Mouse (Mus musculus) testis, postnatal 10 days (tissue): Measurements from ENCODE around the gene Col4a4.

ENCODE experiments used
- DNase-seq: peaks from one replicate; pipeline ENCODE4 v3.0.0; 2021; ENCODE audit warnings: low spot score

Gene Col4a4

GRCm38 (mm10) chr1:82586713-82587399 lies at the start of gene Col4a4, which contains the start of gene Col4a3:
TSS of gene Col4a4 (minus strand) at chr1:82586849.
TSS of gene Col4a3 (plus strand) at chr1:82586921.
- peak; percentile 79 for DNase-seq

- DNase-seq, result no peak
These were observed 49.7 kb upstream of the Col4a4 start for GRCm38 (mm10) chr1:82636321-82636720.

DNA sequence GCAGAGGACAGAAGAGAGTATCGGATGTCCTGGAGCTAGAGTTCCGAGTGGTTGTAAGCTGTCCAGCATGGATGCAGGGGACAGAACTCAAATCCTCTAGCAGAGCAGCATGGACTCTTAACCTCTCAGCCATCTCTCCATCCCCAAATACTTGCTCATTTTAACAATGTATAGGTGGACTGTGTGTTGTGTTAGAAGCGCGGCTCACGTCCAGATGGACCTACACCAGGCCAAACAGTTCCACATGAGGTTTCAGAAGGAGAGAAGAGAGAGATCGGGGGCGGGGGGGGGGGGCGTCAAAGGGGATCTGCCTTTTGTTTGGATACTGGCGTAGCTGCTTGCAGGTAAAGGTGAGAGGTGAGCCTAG lies 48.6 kb upstream of the Col4a4 start:
- DNase-seq, result no peak

- DNase-seq, result peak; percentile 80
These were observed 48.0 kb upstream of the Col4a4 start for GRCm38 (mm10) chr1:82634545-82635253.

DNA sequence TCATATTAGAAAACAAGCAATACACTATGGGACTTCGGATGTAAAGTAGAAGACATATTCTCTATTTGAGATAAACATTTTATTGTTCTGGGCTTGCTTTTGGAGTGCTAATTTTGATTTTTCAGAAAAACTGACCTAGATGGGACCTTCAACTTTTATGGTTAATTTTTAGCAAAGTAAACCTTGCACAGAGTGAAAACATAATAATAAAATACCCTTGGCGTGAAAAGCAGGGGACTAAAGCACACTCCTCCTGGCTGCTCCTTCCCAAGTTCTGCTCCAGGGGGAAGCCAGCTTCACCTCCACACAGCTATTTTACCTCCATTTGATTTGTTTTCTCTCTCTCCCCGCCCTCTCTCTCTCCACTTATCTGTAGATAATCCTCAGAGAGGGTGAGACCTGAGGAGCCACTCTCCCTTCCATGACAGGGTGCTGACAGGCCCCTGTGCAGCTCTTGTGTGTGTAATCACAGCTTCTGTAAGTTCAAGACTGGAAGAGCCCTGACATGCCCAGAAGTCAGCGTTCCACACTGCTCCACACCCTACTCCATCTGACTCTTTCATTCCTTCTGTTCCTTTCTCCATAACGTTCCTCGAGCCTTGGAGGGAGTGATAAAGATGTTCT lies 44.6 kb upstream of the Col4a4 start:
- no peak for DNase-seq

GRCm38 (mm10) chr1:82629495-82629894 lies 42.8 kb upstream of the Col4a4 start:
- DNase-seq, result no peak

DNA sequence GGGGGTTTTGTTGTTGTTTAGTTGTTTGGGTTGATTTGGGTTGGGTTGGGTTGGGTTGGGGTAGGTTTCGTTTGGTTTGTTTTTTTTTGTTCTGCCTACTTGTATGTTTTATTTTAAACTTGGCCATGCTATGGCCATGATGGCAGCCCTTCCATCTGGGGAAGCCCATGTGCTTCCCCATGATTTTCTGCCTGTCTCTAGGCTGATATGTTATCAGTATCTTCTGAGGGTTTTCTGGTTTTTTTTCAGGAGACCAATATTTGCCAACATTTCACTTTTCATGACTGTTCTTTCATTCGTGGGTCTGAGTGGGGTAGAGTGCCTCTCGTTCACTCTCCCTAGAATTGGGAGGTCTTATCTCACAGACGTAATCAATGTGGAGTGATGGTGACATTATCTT lies 41.0 kb upstream of the Col4a4 start:
- DNase-seq, result no peak

DNA sequence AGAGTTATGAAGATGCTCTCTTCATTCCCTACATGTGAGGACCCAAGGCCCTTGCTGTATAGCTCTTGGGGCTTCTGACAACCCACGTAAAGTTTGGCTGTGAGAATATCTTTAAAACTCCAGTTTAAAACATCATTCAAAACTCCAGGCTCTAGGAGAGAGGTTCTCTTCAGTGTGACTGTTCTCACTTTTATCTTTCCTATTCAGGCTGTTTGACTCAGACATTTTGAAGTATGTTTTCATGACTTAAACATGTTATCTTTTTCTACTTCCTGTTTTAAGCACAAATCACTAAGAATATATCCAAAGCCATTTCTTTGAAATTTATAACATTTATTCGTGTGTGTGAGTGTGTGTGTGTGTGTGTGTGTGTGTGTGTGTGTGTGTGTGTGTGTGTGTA lies 38.8 kb upstream of the Col4a4 start:
- DNase-seq, result no peak

DNA sequence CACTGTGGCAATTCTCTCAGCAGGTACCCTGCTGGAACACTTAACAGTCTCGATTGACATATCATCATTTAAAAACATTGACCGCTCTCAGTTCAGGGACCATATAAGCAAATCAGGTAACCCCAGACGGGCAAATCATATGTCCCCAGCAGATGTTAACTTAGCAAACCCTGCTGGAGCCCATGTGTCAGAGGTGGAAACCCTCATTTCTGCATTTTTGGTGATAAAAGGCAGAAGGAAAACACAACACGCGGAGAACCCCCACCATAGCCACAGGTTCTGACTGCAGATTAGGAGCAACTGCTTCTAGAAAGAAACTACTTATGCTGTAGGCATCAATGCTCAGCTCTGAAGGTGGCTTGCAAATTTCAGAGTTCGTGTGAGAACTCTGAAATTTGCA lies 38.3 kb upstream of the Col4a4 start:
- DNase-seq, result no peak

DNA sequence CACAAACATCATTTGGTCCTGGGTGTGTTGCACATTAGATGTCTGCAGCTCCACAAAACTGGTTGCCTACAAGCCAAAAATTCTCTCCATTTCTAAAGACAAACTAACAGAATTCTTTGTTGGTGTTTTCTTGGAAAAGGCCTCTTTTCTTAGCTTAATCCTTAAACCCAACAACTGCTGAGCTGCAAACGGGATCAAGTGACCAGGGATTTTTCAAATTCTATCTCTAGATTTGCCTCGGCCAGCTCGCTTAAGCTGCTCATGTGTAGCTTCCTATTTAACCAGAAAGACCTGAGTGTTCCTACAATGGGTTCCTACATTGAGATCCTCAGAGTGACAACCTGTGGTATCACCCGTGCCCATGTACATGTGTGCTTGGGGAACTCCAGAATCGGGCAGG lies 33.3 kb upstream of the Col4a4 start:
- no peak for DNase-seq

DNA sequence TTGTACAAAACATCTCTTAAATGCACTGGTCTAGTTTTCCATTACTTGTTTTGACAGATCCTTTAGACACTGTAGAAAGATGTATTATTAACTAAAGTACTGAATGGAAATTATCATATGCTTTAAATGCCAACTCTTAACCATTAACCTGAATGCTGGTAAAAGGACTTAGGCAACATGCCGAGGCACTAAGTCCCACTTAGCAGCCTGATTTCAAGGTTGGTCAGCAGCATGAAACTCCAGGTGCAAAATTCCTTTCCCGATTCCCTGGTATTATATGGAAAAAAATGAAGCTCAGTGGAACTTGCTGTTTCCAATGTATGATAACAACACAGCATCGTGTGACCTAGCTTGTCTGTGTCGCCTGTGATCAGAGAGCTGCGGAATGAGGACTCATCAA lies 31.9 kb upstream of the Col4a4 start:
- DNase-seq, result no peak

- DNase-seq, result no peak
These were observed 31.4 kb upstream of the Col4a4 start for GRCm38 (mm10) chr1:82618001-82618400.

- no peak for DNase-seq
These were observed 25.5 kb upstream of the Col4a4 start for GRCm38 (mm10) chr1:82612061-82612660.

GRCm38 (mm10) chr1:82608646-82609262 lies 22.1 kb upstream of the Col4a4 start:
- no peak for DNase-seq

GRCm38 (mm10) chr1:82605856-82606255 lies 19.2 kb upstream of the Col4a4 start:
- DNase-seq, result no peak

DNA sequence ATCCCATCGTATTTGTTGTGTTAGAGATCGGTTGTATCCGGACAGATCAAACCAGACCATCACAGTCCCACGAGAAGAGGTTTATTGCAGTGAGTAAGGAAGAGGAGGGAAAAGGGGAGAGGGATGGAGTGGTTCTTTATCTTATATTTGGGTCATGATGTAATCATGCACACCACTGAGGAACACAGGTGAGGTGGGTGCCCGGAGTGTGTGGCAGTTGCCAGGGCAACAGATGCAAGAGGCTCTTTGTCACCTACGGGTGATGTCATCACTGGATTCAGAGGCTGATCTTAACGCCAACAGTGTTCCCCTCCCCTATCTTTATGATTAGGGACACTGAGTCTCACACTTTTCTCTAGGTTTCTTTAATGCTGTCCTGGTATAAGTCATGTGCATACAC lies 18.7 kb upstream of the Col4a4 start:
- no peak for DNase-seq

DNA sequence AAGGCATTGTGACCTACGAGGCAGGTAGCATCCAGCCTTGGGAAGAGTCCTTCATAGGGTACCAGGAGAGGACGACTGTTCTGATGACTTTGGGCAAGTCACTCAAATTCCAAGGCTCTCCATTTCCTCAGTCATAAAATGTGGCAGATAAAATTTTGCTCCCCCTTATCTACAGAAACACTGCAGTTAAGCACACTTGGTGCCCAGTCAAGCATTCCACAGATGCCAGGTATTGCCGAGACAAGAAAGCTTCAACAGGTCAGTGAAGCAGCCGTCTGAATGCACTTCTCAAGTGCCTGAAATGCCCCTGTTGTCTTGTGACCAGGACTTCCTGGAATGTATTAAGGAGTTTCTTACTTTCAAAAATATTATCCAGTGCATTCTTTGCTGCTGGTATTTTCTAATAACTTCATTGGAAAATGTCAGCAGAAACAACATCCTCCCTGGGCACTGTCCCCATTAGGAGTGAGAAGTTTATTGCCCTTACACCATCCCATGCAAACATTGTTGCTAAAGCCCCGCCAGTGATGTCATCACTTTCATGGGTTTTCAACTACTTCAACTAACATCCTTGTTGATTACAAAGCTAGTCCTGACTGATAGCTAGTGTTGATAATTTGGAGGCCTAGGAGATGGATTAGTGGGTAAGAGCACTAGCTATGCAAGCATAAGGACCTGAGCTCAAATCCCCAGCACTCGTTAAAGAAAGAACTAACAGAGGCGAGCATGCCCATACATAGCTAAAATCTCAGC lies 16.7 kb upstream of the Col4a4 start:
- no peak for DNase-seq

GRCm38 (mm10) chr1:82596864-82597596 lies 10.4 kb upstream of the Col4a4 start:
- peak; percentile 70 for DNase-seq

- DNase-seq, result peak; percentile 43
These were observed 3.6 kb upstream of the Col4a4 start for GRCm38 (mm10) chr1:82590266-82590665.

DNA sequence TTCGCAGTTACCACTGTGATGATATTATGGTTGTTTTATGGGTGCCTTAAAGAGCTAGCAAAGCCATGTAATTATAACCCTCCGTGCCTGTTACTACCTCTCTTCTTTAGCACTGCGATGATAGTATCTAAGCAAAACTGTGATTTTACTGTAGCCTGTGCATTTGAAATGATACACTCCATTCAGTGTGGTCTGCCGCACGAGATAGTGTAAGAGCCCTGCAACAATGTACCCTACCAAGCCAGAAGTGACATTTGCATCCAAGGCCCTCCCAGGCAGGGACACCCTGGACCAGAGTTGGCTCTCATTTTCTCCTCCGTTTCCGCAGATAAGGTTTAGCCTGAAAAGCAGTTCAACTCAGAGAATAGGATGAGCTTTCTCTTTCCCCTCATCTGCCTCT lies 668 bp downstream of the Col4a4 start:
- no peak for DNase-seq

GRCm38 (mm10) chr1:82578320-82578719 lies 8.3 kb downstream of the Col4a4 start:
- DNase-seq, result no peak
